In genomic region chr4:109296510-109296909, GRCm38 (mm10) we compare ENCODE assay signal across 22 mouse cellular contexts. TPM values are rescaled to one million over a fixed set of nuclear protein-coding genes. Genes with fewer than 3 reads are reported as not detected.
DNase-seq lines count a peak whose midpoint lies in the region; TF ChIP-seq lines count a peak whose summit lies in the region.
"Had no signal": no experiment of that assay in that cellular context is flagged by ENCODE, and none has a peak within 500 bp of the region (broad histone marks: within the 10 kb centered on the region; RNA-seq: fewer than 3 reads in every experiment).

No protein-coding gene starts in this region.

- no peak for TF ChIP-seq CTCF in left cerebral cortex, adult 2 months (IDR thresholded peaks at IDR 0.05)

- DNase-seq in heart, adult 11 months: peak; percentile 12
- no peak for DNase-seq in heart, postnatal 36 days
- DNase-seq in left cerebral cortex, adult 2 months (ENCODE audit: extremely low spot score in 1 of 2, low spot score in 2 of 2): no peak
- DNase-seq in left cerebral cortex, postnatal 36 days (ENCODE audit: low spot score in 2 of 2): no peak
- DNase-seq in telencephalon, adult 2 months (ENCODE audit: low read depth, low spot score): peak; percentile 22
- no peak for DNase-seq in ovary, postnatal 10 days (ENCODE audit: low spot score)
- DNase-seq: adrenal gland, postnatal 10 days; adrenal gland, postnatal 36 days; cerebellum, adult 11 months; cerebellum, adult 2 months; cerebellum, adult 9-11 months; cerebellum, postnatal 25 days; forebrain, postnatal 0 days; gastrocnemius, postnatal 25 days; heart, adult 2 months; heart, postnatal 14 days had no signal

- intact Hi-C loops in heart, postnatal 36 days (cut with DNase I): no loop called here
- intact Hi-C loops in left cerebral cortex, adult 2 months (cut with DNase I): no loop called here
- intact Hi-C loops in left cerebral cortex, postnatal 36 days (cut with DNase I): no loop called here

- peak overlapping the region; percentile 48; the same call in 1 of the 2 replicates for H3K27ac ChIP-seq in left cerebral cortex, adult 2 months
- H3K27ac ChIP-seq: embryonic facial prominence, embryonic 12.5 days; embryonic facial prominence, embryonic 15.5 days; heart, adult 2 months; heart, embryonic 10.5 days; heart, embryonic 13.5 days; hindbrain, embryonic 12.5 days; hindbrain, embryonic 15.5 days had no signal

- H3K4me3 ChIP-seq in left cerebral cortex, adult 2 months: no peak overlapping the region
- H3K4me3 ChIP-seq: embryonic facial prominence, embryonic 12.5 days; embryonic facial prominence, embryonic 15.5 days; heart, adult 2 months; heart, embryonic 10.5 days; heart, embryonic 13.5 days; hindbrain, embryonic 12.5 days; hindbrain, embryonic 15.5 days had no signal

RNA-seq across cellular contexts. Expression of gene Eps15, which starts 16.4 kb away (rescaled TPM):
- total RNA-seq in heart, postnatal 36 days (2021): 10 to 100 TPM; 45.7 to 51.3 TPM
- total RNA-seq in left cerebral cortex, adult 2 months (2021): 100 to 1,000 TPM; 180 to 186 TPM
- 100 to 1,000 TPM; 184 to 202 TPM for total RNA-seq in left cerebral cortex, postnatal 36 days (2021)

Comparison
In these comparisons a context has a peak if more than half of its experiments do, and no peak if none do; other contexts are left out.
1. DNase-seq: peak in heart, adult 11 months (single experiment) and telencephalon, adult 2 months (single experiment); none in heart, postnatal 36 days (0 of 2), left cerebral cortex, adult 2 months (0 of 2), left cerebral cortex, postnatal 36 days (0 of 2) and ovary, postnatal 10 days (single experiment).